Mouse (Mus musculus) Patski (cell line): ENCODE data around the gene Lgr4. TPM values are rescaled to one million over a fixed set of nuclear protein-coding genes. Genes with fewer than 3 reads are reported as not detected.
A peak's percentile ranks its signal among the peaks of the same experiment; 100 is the strongest.

Experiments
- ATAC-seq: fragments of 100-300 bp; one replicate; pipeline ENCODE4 v1.8.0; 2021
- CTCF ChIA-PET: fragments of 350-600 bp; sonication (Branson Sonifier 250); formaldehyde crosslinking; loops from one replicate; lab custom pipeline; 2022; ENCODE audit warnings: inconsistent platforms; lab: Charles Lee
- POLR2A ChIA-PET: fragments of 350-600 bp; sonication (Branson Sonifier 250); formaldehyde crosslinking; loops from one replicate; lab custom pipeline; 2022; ENCODE audit warnings: antibody characterized with exemption, inconsistent platforms; lab: Charles Lee
- DNase-seq: peaks from one replicate; pipeline ENCODE4 v3.0.0-alpha.2; 2011; ENCODE audit warnings: low read depth, low spot score
- H3K27me3 ChIP-seq: fragments of 371-371 bp; one replicate; pipeline ENCODE4 v1.5.1; 2021
- CTCF ChIP-seq: fragments of 100-300 bp; IDR thresholded peaks from one replicate; pipeline ENCODE4 v1.5.1; 2021
- in situ Hi-C: fragments of 300-500 bp; cut with MboI; formaldehyde crosslinking; loops from 3 replicates; pipeline ENCODE4 v1.11.1; 2018; ENCODE audit warnings: low pct_unique_long_range_greater_than_20kb, mixed read lengths
- polyA plus RNA-seq: library from polyadenylated mRNA; unstranded; gene quantifications from one replicate; pipeline ENCODE4 v1.2.3, GENCODE M21; 2021

Gene Lgr4
- polyA plus RNA-seq, 1 experiment from 2014 or later, result 48.5 TPM

DNA sequence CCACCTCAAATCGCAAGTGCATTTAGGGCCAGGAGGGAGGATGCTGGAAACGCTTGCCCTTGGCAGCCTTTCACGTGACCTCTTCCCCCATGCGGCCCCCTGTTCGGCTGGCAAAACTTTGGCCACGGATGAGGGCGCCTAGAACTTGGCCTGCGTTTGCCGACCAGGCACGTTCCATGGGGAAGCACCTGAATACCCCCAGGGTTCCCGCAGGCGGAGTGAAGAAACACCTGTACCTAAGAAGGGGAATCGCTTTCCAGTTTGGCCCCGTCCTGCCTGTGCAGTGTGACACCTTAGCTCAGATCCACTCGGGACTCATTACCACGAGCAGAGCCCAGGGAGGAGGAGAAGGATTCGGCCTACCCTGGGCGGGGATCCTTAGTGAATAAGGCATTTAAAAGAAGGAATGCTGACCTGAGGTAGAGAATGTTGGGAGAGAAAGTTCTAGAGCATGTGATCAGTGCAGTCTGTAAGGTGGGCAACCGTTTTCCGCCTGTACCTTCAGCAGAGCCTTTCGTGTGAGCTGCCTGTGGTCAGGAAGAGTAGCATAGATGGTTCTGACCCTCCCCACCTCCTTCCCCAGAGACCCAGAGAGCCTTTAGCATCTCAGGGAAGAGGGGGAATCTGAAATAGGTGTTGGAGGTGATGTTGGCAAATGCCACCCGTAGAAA is 1.3 kb downstream of the Lgr4 start:
- H3K27me3 ChIP-seq, result no peaks in the 10 kb centered on the region
- in situ Hi-C loops, result no loop called here
- TF ChIP-seq CTCF, result no peak
- POLR2A ChIA-PET, result interaction anchor here (0.7 to 1.7 kb wide), 7 partner anchors 10 to 98 kb away, joined by 3 to 8 read pairs (median 4); partner anchors contain the start of gene Ccdc34
- ATAC-seq, result no peak
- CTCF ChIA-PET, result interaction anchor here (0.8 to 1.3 kb wide), 3 partner anchors 82 to 287 kb away, joined by 3 read pairs; partner anchors contain the start of gene Ccdc34
- DNase-seq, result no peak

DNA sequence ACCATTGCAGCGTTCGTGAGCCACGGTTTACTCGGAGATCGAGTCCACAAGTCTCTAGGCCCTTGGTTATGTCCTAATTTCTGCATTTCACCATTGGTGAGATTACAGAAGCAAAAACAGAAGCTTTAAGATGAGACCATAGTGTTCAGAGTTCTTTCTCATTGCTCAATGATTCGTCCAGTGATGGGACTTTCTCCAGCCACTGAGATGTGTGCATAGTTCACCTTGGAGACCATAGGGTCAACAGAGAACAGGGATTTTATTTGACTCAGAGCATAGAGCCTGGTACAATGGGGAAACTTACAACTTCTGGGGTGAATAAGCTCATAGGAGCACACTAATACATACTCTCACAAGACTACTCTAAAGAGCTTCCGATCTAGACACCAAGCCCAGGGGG is 3.0 kb downstream of the Lgr4 start:
- POLR2A ChIA-PET, result interaction anchor here (1.2 kb wide), 1 partner anchor 12 kb away, joined by 3 read pairs; no protein-coding TSS in a partner anchor
- no peak for TF ChIP-seq CTCF
- no peak for DNase-seq
- in situ Hi-C loops, result loop anchor here (5.0 kb wide), 1 partner anchor 97 kb away; the partner anchor contains the start of gene Ccdc34
- CTCF ChIA-PET, result interaction anchor here (1.2 to 1.4 kb wide), 5 partner anchors 12 to 271 kb away, joined by 3 to 4 read pairs (median 4); no protein-coding TSS in a partner anchor
- no peaks in the 10 kb centered on the region for H3K27me3 ChIP-seq
- no peak for ATAC-seq

DNA sequence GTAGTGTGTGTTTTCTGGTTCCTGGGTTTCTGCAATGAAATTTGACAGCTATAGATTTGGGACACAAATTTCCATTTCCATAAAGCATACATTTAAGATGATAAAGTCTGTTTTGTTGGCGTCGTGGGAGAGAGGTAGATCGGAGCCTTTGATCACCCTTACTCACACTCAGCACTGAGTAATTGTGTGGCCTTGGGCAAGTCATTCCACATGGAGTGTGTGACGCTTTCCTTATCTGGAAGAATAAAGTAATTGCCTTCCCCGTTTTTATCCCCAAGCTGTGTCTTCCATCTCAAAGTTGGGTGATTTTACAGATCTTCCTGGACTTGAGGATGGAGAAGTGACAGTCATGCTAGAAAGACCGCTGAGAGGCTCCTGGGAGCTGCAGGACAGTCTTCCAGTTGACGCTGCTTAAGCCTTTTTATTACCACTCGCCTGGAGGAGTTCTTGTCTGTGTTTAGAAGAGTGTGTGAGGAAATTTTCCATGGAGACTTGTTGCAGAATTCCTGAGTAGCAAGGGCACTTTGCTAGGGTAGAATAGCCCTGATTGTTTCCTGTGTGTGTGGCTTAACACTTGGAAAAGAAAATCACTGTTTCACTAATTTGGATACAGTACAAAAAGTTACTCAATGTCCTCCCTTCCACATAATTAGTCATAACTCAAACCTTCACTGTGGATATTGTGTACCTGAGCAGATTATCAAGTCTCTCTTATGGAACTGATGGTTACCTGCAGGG is 4.0 kb downstream of the Lgr4 start:
- CTCF ChIA-PET, result interaction anchor here (1.3 to 1.4 kb wide), 2 partner anchors 13 to 261 kb away, joined by 3 to 4 read pairs; no protein-coding TSS in a partner anchor
- POLR2A ChIA-PET, result interaction anchor here (0.6 kb wide), 1 partner anchor 226 kb away, joined by 5 read pairs; no protein-coding TSS in a partner anchor
- no peaks in the 10 kb centered on the region for H3K27me3 ChIP-seq
- peak; percentile 37 for DNase-seq
- in situ Hi-C loops, result loop anchor here (5.0 kb wide), 1 partner anchor 96 kb away; the partner anchor contains the start of gene Ccdc34
- peak; percentile 2 for ATAC-seq
- TF ChIP-seq CTCF, result no peak

GRCm38 (mm10) chr2:109922306-109922705 is 4.9 kb downstream of the Lgr4 start:
- ChIA-PET POLR2A (no interaction called here), CTCF (interaction anchor here (1.3 kb wide), 1 partner anchor 34 kb away, joined by 3 read pairs; no protein-coding TSS in a partner anchor)
- no peak for TF ChIP-seq CTCF
- no peaks in the 10 kb centered on the region for H3K27me3 ChIP-seq
- DNase-seq, result no peak
- in situ Hi-C loops, result loop anchor here (5.0 kb wide), 1 partner anchor 95 kb away; the partner anchor contains the start of gene Ccdc34
- ATAC-seq, result no peak

GRCm38 (mm10) chr2:109923031-109923430 is 5.6 kb downstream of the Lgr4 start:
- no peak for ATAC-seq
- in situ Hi-C loops, result loop anchor here (5.0 kb wide), 1 partner anchor 94 kb away; the partner anchor contains the start of gene Ccdc34

DNA sequence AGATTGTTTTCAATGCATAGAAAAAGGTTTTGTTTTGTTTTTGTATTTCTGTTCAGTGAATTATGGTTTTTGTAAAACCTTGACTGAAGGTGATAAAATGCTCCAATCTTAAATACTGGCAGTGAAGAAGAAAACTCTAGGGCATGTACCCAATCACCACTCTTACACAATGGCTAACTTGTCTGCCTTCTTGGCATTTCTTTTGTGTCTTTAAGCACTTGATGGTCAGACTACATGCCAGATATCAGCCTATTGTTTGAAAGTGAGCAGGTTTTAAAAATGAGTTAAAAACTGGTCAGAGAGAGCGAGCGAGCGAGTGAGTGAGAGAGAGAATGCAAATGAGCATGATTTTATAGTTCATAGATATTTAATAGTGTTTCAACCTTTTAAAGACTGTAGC is 6.5 kb downstream of the Lgr4 start:
- in situ Hi-C loops, result loop anchor here (5.0 kb wide), 1 partner anchor 93 kb away; the partner anchor contains the start of gene Ccdc34
- ATAC-seq (no peak), DNase-seq (no peak)
- H3K27me3 ChIP-seq, result no peaks in the 10 kb centered on the region
- CTCF ChIA-PET, result no interaction called here
- POLR2A ChIA-PET, result no interaction called here
- no peak for TF ChIP-seq CTCF

More at GRCm38 (mm10) chr2:109923031-109923430, 5.6 kb downstream of the Lgr4 start:
- no peak for DNase-seq
- no peak for TF ChIP-seq CTCF
- ChIA-PET POLR2A (no interaction called here), CTCF (interaction anchor here (1.3 kb wide), 1 partner anchor 34 kb away, joined by 3 read pairs; no protein-coding TSS in a partner anchor)
- no peaks in the 10 kb centered on the region for H3K27me3 ChIP-seq

GRCm38 (mm10) chr2:109926984-109927383 is 9.5 kb downstream of the Lgr4 start:
- in situ Hi-C loops, result no loop called here
- no peak for TF ChIP-seq CTCF
- CTCF ChIA-PET, result interaction anchor here (0.7 kb wide), 1 partner anchor 253 kb away, joined by 3 read pairs; no protein-coding TSS in a partner anchor

GRCm38 (mm10) chr2:109927446-109927845 is 10.0 kb downstream of the Lgr4 start:
- no peak for ATAC-seq
- POLR2A ChIA-PET, result interaction anchor here (0.7 kb wide), 1 partner anchor 266 kb away, joined by 8 read pairs; no protein-coding TSS in a partner anchor

More at GRCm38 (mm10) chr2:109926984-109927383, 9.5 kb downstream of the Lgr4 start:
- no peaks in the 10 kb centered on the region for H3K27me3 ChIP-seq
- POLR2A ChIA-PET, result interaction anchor here (0.7 kb wide), 1 partner anchor 266 kb away, joined by 8 read pairs; no protein-coding TSS in a partner anchor
- DNase-seq (no peak), ATAC-seq (no peak)

DNA sequence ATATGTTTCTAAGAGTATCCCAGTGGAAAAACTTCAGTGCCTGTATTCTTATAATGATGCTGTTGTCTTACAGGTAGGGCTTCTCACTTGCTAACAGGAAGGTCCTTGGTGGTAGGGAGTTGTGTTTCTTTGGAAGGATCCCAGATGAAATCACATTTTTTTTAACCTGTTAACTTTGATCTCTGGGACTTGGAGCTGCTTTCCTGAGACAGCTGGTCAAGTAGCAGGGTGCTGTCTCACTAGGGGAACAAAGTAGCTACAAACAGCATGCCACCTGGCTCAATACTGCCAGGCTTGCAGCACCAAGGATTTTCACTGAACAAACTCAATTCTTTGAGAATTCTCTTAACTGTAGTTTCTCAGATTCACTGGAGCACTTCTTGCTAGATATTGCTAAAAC is 10.4 kb downstream of the Lgr4 start:
- ChIA-PET POLR2A (interaction anchor here (0.7 to 1.1 kb wide), 2 partner anchors 10 to 265 kb away, joined by 4 to 8 read pairs; no protein-coding TSS in a partner anchor), CTCF (no interaction called here)
- DNase-seq (no peak), ATAC-seq (no peak)
- no peaks in the 10 kb centered on the region for H3K27me3 ChIP-seq
- in situ Hi-C loops, result no loop called here
- no peak for TF ChIP-seq CTCF

More at GRCm38 (mm10) chr2:109927446-109927845, 10.0 kb downstream of the Lgr4 start:
- no peaks in the 10 kb centered on the region for H3K27me3 ChIP-seq
- CTCF ChIA-PET, result interaction anchor here (0.7 kb wide), 1 partner anchor 252 kb away, joined by 3 read pairs; no protein-coding TSS in a partner anchor
- in situ Hi-C loops, result no loop called here
- no peak for TF ChIP-seq CTCF
- DNase-seq, result no peak
